Mouse (Mus musculus) ES-E14 (cell line): ENCODE measurements around the gene Arhgef18.

Experiments used
- CHD2 ChIP-seq: IDR thresholded peaks from 2 replicates; pipeline ENCODE4 v1.6.1; 2014; ENCODE audit warnings: mild to moderate bottlenecking, low read depth, low read length, inconsistent platforms
- HCFC1 ChIP-seq: IDR thresholded peaks from 2 replicates; pipeline ENCODE4 v1.6.1; 2012; ENCODE audit warnings: low read length, inconsistent platforms, borderline replicate concordance; ENCODE audit not compliant: insufficient read depth
- MAFK ChIP-seq: IDR thresholded peaks from 2 replicates; pipeline ENCODE4 v1.6.1; 2014; ENCODE audit warnings: mild to moderate bottlenecking, low read depth, low read length, inconsistent platforms; ENCODE audit not compliant: insufficient read depth
- ZNF384 ChIP-seq: IDR thresholded peaks from 2 replicates; pipeline ENCODE4 v1.6.1; 2012; ENCODE audit warnings: low read depth, low read length, inconsistent platforms

DNA sequence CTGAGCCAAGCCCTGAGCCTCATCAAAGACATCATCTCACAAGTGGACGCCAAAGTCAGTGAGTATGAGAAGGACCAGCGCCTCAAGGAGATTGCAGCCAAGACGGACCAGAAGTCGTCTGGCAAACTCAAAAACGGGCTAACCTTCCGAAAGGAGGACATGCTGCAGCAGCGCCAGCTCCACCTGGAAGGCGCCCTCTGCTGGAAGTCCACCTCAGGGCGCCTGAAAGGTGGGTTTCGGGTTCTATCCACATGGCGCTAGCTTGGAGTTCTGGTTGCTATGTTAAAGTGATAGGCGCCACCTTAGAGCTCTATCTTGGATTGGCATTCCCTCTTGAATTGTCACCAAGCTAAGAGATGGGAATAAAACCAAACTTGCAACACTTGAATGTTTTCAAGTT lies 46.7 kb downstream of the Arhgef18 start:
- TF ChIP-seq ZNF384 = no peak
- no peak for TF ChIP-seq MAFK
- no peak for TF ChIP-seq CHD2
- no peak for TF ChIP-seq HCFC1
